Mouse (Mus musculus) ZHBTc4 (cell line): ENCODE results near the gene Gk.

ENCODE experiments used
- DNase-seq: peaks from one replicate; pipeline ENCODE4 v3.0.0-alpha.2; 2011; ENCODE audit warnings: low read depth, low spot score

Gk gene

DNA sequence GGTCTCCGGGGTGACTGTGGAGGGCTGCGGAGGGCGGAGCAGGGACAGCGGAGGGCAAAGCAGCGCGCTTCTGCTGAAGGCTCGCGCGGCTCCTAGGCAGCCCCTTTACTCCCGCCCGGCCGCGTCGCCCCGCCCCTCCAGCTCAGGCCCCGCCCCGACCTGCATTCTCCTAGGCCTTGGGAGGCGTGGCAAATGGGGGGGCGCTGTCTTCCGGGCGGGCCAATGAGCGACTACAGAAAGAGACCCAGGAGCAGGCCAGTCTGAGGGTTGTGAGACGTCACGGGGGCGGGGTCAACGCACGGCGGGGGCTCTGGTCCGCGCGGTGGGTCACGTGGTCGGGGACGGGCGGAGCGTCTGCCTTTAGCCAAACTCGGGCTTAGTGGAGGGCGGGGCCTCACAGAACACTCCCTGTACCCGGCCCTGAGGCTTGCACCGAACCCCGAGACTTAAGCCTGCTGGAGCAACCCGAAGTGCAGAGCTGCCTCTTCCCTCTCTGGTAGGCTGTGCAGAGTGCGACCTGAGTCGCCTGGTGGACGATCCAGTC, at the start of gene Gk:
TSS of gene Gk (minus strand) at position 276 of the 544 bp plus-strand sequence.
- DNase-seq, result peak; percentile 97

DNA sequence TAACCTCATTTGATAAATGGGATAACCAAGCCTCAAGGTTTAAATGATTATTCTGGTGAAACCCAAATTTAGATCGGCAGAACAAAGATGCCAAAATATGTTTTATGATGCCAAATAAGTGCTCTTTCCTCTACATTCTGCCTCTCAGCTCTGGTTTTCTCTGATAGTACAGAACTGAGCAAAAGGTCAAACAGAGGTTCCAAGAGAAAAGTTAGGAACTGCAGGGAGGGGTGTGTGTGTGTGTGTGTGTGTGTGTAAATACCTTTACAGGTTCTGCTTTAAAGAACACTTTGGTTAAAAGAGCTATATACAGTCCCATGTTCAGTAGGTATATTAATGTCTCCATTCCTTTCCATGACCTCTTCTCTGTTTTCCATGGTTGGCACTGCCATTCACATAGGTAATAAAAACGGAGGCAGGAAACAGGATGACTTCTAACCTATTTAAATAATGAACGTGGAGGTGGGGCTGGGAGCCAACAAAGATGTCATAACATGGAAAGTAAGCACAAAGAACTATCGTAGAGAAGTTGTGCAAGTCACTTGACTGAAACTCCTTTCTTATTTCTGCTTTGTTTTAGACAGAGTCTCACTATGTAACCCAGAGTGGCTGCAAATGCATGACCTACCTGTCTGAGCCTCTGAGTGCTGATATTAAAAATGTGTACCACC, 28.2 kb upstream of the Gk start:
- no peak for DNase-seq

DNA sequence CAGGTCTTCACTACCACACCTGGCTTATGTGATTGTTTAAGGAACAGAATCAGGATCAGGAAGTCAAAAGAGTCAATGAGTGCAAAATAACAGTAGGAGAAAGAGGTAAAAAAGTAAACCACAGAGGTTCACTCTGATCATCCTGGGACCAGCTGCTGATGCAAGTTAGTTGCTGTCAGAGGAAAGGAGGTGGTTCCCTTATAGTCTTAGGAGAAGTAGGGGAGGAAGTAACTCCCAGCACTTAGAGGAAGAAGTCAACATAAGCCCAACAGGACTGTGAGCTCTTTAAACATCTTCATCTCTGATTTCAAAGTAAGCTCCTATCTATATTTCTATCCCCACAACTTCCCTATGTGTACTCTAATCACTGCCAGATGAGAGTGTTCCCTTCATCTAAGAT, 26.4 kb upstream of the Gk start:
- no peak for DNase-seq

DNA sequence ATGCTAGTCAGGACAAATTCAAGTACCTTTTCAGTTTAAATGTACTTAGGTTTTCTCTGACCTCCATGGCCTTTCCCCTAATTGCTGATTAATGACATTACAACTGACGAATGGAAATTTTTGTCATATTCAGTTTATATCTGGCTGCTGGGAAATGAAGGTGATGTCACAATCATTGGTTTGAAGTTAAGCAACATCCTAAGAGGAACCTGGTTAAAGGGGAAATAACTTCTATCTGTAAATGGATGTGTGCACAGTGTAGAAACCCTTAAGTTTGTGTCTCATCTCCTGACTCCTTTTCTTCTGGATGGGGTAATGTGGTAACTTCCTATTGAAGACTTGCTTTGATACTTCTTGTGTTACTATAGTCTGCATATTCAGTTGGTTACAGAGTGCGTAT, 20.8 kb upstream of the Gk start:
- no peak for DNase-seq

DNA sequence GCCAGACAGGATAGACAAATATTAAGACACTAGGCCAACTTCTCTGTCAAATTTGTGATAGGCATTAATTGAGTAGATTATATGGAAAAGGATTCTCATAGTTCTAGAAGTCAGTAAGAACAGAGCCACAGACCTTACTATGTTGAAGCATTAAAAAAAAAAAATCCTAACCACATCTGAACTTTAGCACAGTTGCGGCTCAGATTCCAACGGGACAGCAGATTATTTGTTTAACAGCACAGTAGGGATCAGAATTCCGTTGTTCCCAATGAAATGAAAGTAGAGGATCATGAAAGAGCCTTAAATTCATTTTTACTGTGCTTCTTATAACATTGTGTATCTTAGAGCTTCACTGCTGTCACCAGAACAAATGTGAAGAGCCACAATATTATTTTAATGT, 1.7 kb upstream of the Gk start:
- no peak for DNase-seq

DNA sequence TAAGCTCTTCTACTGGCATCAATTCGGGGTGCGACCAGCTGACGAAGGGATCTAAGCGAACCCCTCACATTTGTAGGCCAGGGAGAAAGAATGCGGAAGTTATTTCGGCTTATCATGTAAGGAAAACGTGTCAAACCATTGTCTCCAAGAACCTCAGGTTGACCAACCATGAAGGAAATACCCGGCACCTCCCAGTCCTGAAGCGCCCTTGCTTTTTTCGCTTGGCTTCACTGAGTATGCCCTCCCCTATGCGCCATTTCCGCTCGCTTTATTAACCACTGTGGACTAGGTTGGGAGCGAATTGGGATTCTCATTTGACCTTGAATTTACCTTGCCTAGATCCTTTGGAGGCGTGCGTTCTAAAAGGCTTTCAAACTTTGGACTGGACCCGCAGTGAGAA, 522 bp upstream of the Gk start:
- DNase-seq, result peak; percentile 80

DNA sequence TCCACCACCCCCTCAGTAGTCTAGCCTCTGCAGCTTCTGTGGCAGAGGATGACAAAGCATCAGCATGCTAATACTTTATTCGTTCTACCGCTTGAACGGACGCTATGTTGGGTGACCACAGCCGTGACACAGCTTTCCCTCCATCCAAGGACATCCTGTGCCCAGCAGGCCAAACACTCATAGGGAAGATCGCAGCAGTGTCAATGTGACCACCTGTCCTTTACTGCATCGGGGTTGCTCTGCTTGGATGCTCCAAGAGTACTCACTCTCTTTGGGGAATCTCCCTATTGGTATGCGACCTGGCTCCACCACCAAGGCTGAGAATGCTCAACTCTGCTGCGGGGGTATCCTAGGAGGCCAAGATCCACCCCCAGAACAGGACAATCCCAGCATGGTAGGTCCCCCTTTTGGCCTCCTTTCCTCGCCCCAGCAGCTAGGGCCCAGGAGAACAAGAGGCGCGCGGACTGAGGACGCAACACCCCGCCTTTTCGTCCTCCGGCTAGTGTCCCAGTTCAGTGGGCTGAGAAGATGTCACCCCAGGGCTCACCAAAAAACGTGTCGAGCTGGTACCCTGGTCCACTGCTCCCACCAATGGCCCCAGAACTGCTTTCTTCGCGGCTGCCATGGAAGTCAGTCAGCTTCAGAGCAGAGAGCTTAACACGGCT, 608 bp downstream of the Gk start:
- no peak for DNase-seq

DNA sequence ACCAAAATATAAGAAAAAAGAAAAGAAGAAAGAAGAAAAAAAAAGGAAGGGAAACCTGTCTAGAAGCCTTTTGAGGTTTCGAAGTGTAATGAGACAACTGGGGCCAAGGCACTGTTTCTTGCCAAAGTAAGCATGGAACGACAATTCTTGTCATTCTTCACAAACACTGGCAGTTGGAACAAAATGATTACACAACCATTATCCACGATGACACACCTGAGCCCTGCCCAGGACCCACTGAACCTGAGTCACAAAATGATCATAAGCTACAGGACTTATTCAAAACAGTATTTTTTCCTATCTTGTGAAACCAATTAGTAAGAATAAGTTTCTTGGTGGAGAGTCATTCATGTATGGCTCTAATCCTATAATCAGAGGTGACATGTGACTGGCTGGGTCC, 5.3 kb downstream of the Gk start:
- no peak for DNase-seq

DNA sequence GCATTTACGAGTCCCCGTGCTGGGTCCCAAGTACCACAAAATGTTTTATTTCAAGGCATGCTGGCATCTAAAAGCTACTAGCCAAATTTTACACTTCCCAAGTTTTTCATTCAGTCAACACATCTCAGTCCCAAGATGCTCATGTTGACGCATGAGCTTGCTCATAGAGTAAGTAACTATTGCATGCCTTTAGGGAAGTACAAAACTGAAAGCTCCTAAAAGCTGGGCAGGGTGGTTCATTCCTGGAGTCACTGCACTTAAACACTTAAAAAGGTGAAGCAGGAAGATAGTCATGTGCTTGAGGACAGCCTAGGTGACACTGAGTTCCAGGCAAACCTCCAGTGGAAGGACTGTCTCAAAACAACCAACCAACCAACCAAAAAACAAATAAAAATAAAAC, 5.9 kb downstream of the Gk start:
- DNase-seq, result no peak

DNA sequence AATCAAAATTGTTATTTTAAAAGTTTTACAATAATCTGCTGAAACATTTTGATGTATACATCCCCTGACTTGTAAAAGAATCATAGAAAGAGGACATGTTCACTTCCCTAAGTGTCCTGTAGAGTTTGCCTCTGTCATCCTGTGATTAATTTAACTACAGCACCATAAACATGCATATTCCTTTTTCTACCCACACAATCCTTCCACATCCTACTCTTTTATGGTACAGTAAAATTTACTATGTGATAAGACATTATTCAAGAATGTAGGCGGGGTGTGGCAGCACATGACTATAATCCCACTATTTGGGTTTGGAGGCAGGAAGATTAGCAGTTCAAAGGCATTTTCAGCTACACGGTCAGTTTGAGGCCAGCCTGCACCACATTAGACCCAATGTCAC, 8.0 kb downstream of the Gk start:
- no peak for DNase-seq

DNA sequence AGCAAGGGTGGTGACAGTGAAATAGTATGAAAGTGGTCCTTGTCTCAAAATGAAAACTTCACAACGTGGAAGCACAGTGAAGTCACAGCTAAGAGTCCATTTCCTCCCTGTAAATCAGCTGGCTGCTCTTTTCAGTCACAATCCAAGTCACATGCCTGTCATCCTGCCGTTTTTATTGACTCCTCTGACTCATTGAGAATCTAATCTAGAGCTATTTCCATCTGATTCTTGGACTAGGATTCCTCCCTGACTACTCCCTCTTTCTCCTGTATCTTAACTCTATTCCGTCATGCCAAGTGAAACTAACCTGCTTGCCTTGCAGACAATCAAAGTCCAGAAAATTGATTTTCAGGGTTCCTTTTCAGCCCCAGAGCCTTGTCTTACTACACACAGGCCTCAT, 20.6 kb downstream of the Gk start:
- no peak for DNase-seq

DNA sequence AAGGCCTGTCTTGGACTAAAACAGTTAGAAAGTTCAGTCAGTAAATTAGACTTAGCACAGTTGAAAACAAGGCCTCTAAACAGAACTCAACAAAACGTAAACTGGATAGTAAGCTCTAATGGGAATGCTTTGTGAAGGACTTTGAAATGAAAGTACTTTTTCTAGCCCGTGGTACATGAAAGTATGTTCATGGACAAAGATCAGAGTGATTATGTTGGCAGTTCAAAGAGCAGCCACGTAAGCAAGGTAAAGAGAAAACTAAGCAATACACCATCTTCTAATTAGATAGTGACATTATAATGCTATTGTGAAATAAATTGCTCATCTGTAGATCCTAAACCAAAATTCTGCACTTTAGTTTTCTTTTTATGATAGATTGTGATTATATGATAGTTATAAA, 32.8 kb downstream of the Gk start:
- no peak for DNase-seq

DNA sequence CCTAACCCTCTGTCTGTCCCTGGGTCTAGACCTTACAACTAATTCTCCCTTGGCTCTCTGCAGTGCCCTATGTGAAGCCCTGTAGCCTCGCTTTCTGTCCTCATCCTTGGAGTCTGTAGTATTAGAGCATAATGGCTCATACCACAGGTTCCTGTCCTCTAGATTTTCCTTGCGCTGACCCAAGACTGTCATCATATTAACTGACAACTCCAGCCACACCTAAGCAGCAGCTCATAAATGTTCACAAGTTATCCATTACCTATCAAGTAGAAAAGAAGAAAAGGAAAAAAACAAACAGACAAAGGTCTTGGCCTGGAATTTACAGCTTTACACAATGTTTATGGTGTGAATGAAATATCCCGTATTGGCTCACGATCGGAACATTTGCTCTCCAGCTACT, 43.4 kb downstream of the Gk start:
- no peak for DNase-seq

DNA sequence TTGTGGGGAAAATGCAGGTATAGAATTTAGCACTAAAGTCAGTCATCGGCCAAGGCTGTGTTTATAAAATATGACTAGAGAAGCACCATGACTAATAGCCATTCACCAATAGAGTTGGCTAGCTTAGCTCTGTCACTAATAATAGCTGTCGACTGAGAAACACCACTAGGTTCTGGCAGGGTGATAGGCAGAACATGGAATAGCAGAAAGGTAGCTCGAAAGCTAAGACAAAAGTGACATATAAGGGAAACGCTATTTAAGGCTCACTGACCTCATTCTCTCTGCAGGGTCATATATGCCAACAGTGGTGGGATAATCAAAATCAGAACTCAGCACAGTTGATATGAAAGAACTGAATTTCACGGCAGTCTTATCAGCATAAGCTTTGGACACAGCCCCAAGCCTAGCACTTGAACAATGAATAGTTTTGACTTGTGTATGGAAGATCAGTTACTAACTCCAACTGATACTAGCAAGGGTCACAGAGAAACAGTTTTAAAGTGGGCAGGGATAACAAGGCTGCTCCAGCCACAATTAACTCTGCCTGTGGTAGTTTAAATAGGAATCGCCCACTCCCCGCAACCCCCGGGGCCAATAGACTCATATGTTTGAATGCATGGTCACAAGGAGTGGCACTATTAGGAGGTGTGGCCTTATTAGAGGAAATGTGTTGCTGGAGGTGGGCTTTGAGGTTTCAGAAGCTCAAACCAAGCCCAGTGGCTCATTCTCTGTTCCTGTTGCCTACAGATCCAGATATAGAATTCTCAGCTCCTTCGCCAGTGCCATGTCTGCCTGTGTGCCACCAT, 45.3 kb downstream of the Gk start:
- DNase-seq, result no peak

DNA sequence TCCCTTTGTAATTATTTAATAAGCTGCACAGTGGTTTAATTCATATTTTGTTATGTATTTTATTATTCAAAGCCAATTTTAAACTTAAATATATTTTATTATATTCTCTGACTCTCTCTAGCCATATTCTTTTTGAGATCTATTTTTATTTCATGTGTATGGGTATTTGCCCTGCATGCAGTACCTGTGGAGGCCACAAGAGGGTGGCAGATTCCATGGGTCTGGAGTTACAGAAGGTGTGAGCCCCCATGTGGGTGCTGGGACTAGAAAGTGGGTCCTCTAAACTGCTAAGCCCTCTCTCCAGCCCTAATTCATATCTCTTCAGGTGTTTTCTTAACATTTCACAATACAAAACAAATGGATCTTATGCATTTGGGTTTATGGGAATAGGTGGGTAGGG, 55.4 kb downstream of the Gk start:
- DNase-seq, result peak; percentile 26

DNA sequence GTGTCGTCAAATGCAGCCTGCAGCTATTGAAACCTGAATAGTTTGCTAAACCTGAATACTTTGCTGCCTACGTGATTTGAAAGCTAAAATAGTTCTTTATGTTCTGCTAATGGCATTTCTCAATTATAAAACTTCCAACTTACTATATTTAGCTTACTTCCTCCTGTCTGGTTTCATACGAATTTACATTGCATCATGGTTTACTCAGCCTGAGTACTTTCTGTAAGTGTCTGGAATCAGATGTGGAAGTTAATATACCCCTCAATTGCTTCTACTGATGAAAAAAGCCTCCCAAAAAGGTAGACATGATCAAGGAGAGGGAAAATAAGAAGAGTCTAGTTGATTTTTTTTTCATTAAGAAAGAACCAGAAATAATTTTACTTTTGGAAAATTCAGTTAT, 66.2 kb downstream of the Gk start:
- no peak for DNase-seq

DNA sequence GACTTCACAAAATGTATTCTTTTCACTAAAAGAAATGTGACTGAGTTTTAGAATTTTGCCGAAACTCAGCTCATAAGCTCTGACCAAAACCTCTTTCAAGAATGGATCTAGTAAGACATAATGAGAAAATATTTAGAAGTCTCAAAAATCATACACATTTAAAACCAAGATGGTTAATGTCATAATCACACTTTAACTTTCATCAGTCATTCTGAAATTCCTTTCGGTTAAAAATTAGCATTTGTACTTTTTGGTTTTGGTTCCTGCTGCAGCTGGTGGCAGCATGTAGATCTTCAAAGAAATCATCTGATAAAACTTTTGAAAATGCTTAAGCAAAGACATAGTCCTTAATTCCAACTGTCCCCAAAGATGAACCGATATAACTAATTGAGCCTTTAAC, 70.9 kb downstream of the Gk start:
- DNase-seq, result no peak

DNA sequence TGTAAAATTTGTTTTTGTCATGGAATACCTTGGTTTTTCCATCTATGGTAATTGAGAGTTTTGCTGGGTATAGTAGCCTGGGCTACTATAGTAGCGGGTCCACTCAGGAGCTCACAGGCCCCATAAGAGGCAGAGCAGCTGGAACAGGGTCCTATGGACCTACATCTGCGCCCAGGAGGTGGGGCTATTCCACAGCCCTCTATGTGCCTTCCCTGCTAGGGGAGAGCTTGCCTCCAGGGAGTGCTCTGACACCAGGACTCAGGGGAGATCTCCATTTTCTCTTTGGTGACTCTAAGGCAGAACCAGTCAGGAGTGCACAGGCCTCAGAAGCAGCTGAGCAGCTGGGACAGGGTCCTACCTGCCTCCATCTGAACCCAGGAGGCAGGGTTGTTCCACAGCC, 92.9 kb downstream of the Gk start:
- DNase-seq, result peak; percentile 29

DNA sequence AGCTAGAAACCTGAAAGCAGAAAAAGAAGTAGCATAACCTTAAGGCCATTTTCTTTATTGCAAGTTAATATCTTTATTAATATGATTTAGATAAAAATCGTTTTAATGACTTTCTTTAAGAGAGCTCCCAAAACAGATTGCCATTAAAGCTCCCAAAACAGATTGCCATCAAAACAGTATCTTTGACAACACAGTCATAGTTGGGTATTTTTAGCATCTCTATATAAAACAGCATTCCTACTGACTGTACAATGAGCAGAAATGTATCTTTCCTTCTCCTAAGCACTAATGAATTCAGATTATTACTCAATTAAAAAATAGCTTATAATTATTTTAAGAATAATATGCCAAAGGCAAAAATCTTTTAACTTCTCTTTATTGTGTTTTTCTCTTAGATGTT, 94.5 kb downstream of the Gk start:
- DNase-seq, result no peak

DNA sequence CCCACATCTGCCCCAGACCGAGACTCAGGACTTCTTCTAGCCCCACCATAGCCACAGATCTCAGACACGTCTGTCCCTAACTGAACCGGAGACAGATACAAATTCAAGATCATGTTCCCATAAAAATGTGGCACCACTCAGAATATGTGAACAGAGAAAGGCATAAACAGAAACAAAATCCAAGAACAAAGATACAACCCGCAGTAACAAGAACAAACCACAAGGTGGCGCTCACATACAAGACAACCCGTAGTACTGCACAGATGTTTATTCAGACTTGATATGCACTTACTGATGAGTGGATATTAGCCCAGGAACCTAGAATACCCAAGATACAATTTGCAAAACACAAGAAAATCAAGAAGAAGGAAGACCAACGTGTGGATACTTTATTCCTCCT, 99.8 kb downstream of the Gk start:
- DNase-seq, result peak; percentile 48
